Mouse (Mus musculus) forebrain, embryonic 13.5 days (tissue): Measurements from ENCODE around the gene Eed. TPM values are rescaled to one million over a fixed set of nuclear protein-coding genes. Genes with fewer than 3 reads are reported as not detected.
"Not testable (repeated sequence)": the region's sequence is repeated elsewhere in the genome, so short reads cannot be mapped to it uniquely, and the experiment has no call there.

Experiments used
- ATAC-seq: fragments of 200-750 bp; cut with Nextera tagmentation; 2 replicates; pipeline ENCODE4 v1.8.0; 2017
- H3K27ac ChIP-seq: fragments of 300-500 bp; sonication (generic); 2 replicates; pipeline ENCODE4 v1.5.1; 2015; ENCODE audit warnings: inconsistent platforms, mild to moderate bottlenecking, moderate library complexity
- H3K27me3 ChIP-seq: fragments of 300-500 bp; sonication (generic); 2 replicates; pipeline ENCODE4 v1.6.1; 2015; ENCODE audit warnings: mild to moderate bottlenecking, inconsistent platforms
- H3K36me3 ChIP-seq: fragments of 300-500 bp; sonication (generic); 2 replicates; pipeline ENCODE4 v1.6.1; 2015; ENCODE audit warnings: mild to moderate bottlenecking, inconsistent platforms; ENCODE audit not compliant: poor library complexity, severe bottlenecking
- H3K4me1 ChIP-seq: fragments of 300-500 bp; sonication (generic); 2 replicates; pipeline ENCODE4 v1.6.1; 2015; ENCODE audit warnings: inconsistent platforms
- H3K4me2 ChIP-seq: fragments of 300-500 bp; sonication (generic); 2 replicates; pipeline ENCODE4 v1.6.1; 2015; ENCODE audit warnings: inconsistent platforms, mild to moderate bottlenecking, moderate library complexity
- H3K4me3 ChIP-seq: fragments of 300-500 bp; sonication (generic); 2 replicates; pipeline ENCODE4 v1.5.1; 2015; ENCODE audit warnings: mild to moderate bottlenecking, inconsistent platforms
- H3K9ac ChIP-seq: fragments of 300-500 bp; sonication (generic); 2 replicates; pipeline ENCODE4 v1.6.1; 2015; ENCODE audit warnings: mild to moderate bottlenecking, inconsistent platforms
- H3K9me3 ChIP-seq: fragments of 300-500 bp; sonication (generic); replicated peaks from 2 replicates; pipeline ENCODE4 v1.6.1; 2016; ENCODE audit warnings: inconsistent platforms
- WGBS: fragments of 180-500 bp; shearing (Covaris S2); methylation state at CpG from one replicate; pipeline ENCODE4 v1.1.7; 2015; 5-methylcytosine and 5-hydroxymethylcytosine counted together
- polyA plus RNA-seq: library from polyadenylated mRNA; unstranded; fragments of >200 nt; fragmentation: Nextera tagmentation; extraction: Ambion mirVana; gene quantifications from 2 replicates; pipeline ENCODE4 v1.2.1, GENCODE M21; 2015

Gene Eed
- polyA plus RNA-seq, 1 experiment from 2014 or later, result 61.0 TPM

GRCm38 (mm10) chr7:90006667-90007653 lies 26.2 kb upstream of the Eed start:
- WGBS, result 42% methylated on average over 8 of the region's 8 CpGs
- Histone ChIP-seq H3K4me3 (no peak overlapping the region), H3K9ac (no peak overlapping the region), H3K27ac (no peak overlapping the region), H3K27me3 (no peaks in the 10 kb centered on the region), H3K9me3 (no peaks in the 10 kb centered on the region), H3K36me3 (no peaks in the 10 kb centered on the region), H3K4me2 (no peak overlapping the region), H3K4me1 (no peaks in the 10 kb centered on the region)
- no peak for ATAC-seq

GRCm38 (mm10) chr7:90004781-90005180 lies 24.0 kb upstream of the Eed start:
- no peaks in the 10 kb centered on the region for H3K36me3 ChIP-seq
- no peak overlapping the region for H3K9ac ChIP-seq
- no peaks in the 10 kb centered on the region for H3K27me3 ChIP-seq
- no peak overlapping the region for H3K4me3 ChIP-seq
- 93% methylated on average over 3 of the region's 3 CpGs for WGBS
- no peaks in the 10 kb centered on the region for H3K9me3 ChIP-seq
- no peak overlapping the region for H3K27ac ChIP-seq
- H3K4me1 ChIP-seq, result no peaks in the 10 kb centered on the region
- ATAC-seq, result no peak
- no peak overlapping the region for H3K4me2 ChIP-seq

- Histone ChIP-seq H3K27me3 (no peaks in the 10 kb centered on the region), H3K9ac (no peak overlapping the region), H3K9me3 (no peaks in the 10 kb centered on the region), H3K4me3 (no peak overlapping the region), H3K4me2 (no peak overlapping the region), H3K4me1 (no peaks in the 10 kb centered on the region), H3K36me3 (no peaks in the 10 kb centered on the region), H3K27ac (no peak overlapping the region)
- WGBS, result 82% methylated on average over 2 of the region's 2 CpGs
- no peak for ATAC-seq
These were observed 21.6 kb upstream of the Eed start for GRCm38 (mm10) chr7:90002375-90002774.

GRCm38 (mm10) chr7:89999491-89999890 lies 18.7 kb upstream of the Eed start:
- no peaks in the 10 kb centered on the region for H3K36me3 ChIP-seq
- H3K27ac ChIP-seq, result no peak overlapping the region
- no peaks in the 10 kb centered on the region for H3K9me3 ChIP-seq
- H3K4me2 ChIP-seq, result no peak overlapping the region
- no peaks in the 10 kb centered on the region for H3K27me3 ChIP-seq
- no peak overlapping the region for H3K4me3 ChIP-seq
- no peaks in the 10 kb centered on the region for H3K4me1 ChIP-seq
- 96% methylated on average over 5 of the region's 5 CpGs for WGBS
- no peak overlapping the region for H3K9ac ChIP-seq
- no peak for ATAC-seq

GRCm38 (mm10) chr7:89998624-89999006 lies 17.8 kb upstream of the Eed start:
- ATAC-seq, result peak; percentile 73
- no peaks in the 10 kb centered on the region for H3K9me3 ChIP-seq
- 0 out of 2 replicates have a peak overlapping the region, but pooled peaks have one; percentile 5 for H3K9ac ChIP-seq
- no peak overlapping the region for H3K4me3 ChIP-seq
- H3K4me1 ChIP-seq, result no peaks in the 10 kb centered on the region
- H3K27me3 ChIP-seq, result no peaks in the 10 kb centered on the region
- no peaks in the 10 kb centered on the region for H3K36me3 ChIP-seq
- no peak overlapping the region for H3K4me2 ChIP-seq
- 64% methylated on average over 2 of the region's 2 CpGs for WGBS
- H3K27ac ChIP-seq, result no peak overlapping the region

GRCm38 (mm10) chr7:89998006-89998623 lies 17.3 kb upstream of the Eed start:
- Histone ChIP-seq H3K4me1 (no peaks in the 10 kb centered on the region), H3K4me2 (peak overlapping the region; percentile 38), H3K9me3 (no peaks in the 10 kb centered on the region), H3K4me3 (no peak overlapping the region), H3K36me3 (no peaks in the 10 kb centered on the region), H3K27me3 (no peaks in the 10 kb centered on the region), H3K27ac (no peak overlapping the region), H3K9ac (0 out of 2 replicates have a peak overlapping the region, but pooled peaks have one; percentile 5)
- WGBS, result 2% methylated on average over 10 of the region's 10 CpGs
- peak; percentile 86 for ATAC-seq

- not testable (repeated sequence) for H3K27ac ChIP-seq, H3K9me3 ChIP-seq, H3K36me3 ChIP-seq, H3K27me3 ChIP-seq, H3K4me1 ChIP-seq, H3K4me2 ChIP-seq, H3K9ac ChIP-seq, H3K4me3 ChIP-seq
- 24% methylated on average over 5 of the region's 5 CpGs for WGBS
- ATAC-seq, result peak; percentile 36; the same call in 1 of the 2 replicates
These were observed 16.7 kb upstream of the Eed start for GRCm38 (mm10) chr7:89997526-89997925.

GRCm38 (mm10) chr7:89993091-89993490 lies 12.3 kb upstream of the Eed start:
- Histone ChIP-seq H3K9ac (no peak overlapping the region), H3K36me3 (no peaks in the 10 kb centered on the region), H3K4me2 (no peak overlapping the region), H3K4me3 (no peak overlapping the region), H3K27me3 (no peaks in the 10 kb centered on the region), H3K9me3 (no peaks in the 10 kb centered on the region), H3K4me1 (no peaks in the 10 kb centered on the region), H3K27ac (no peak overlapping the region)
- no peak for ATAC-seq
- WGBS, result 82% methylated on average over 1 of the region's 1 CpGs

GRCm38 (mm10) chr7:89984421-89984820 lies 3.6 kb upstream of the Eed start:
- Histone ChIP-seq H3K4me3 (no peak overlapping the region), H3K4me2 (no peak overlapping the region), H3K36me3 (no peaks in the 10 kb centered on the region), H3K27ac (no peak overlapping the region), H3K27me3 (no peaks in the 10 kb centered on the region), H3K9me3 (no peaks in the 10 kb centered on the region), H3K9ac (no peak overlapping the region), H3K4me1 (peaks cover 7% of the 10 kb centered on the region)
- no peak for ATAC-seq

GRCm38 (mm10) chr7:89983441-89983840 lies 2.7 kb upstream of the Eed start:
- no peak for ATAC-seq
- 79% methylated on average over 2 of the region's 2 CpGs for WGBS
- Histone ChIP-seq H3K27ac (no peak overlapping the region), H3K4me3 (no peak overlapping the region), H3K9me3 (no peaks in the 10 kb centered on the region), H3K27me3 (no peaks in the 10 kb centered on the region), H3K4me2 (no peak overlapping the region), H3K36me3 (no peaks in the 10 kb centered on the region), H3K4me1 (peaks cover 15% of the 10 kb centered on the region), H3K9ac (no peak overlapping the region)

- Histone ChIP-seq H3K27ac (peak overlapping the region; percentile 100), H3K27me3 (no peaks in the 10 kb centered on the region), H3K4me3 (peak overlapping the region; percentile 88), H3K9ac (peak overlapping the region; percentile 89), H3K9me3 (no peaks in the 10 kb centered on the region), H3K4me1 (peaks cover 21% of the 10 kb centered on the region), H3K36me3 (peaks cover 5% of the 10 kb centered on the region; the same call in 1 of the 2 replicates), H3K4me2 (peak overlapping the region; percentile 79)
- 12% methylated on average over 10 of the region's 10 CpGs for WGBS
- ATAC-seq, result peak; percentile 29
These were observed 774 bp upstream of the Eed start for GRCm38 (mm10) chr7:89981557-89981956.

- H3K4me3 ChIP-seq, result peak overlapping the region; percentile 88
- H3K27me3 ChIP-seq, result no peaks in the 10 kb centered on the region
- no peak for ATAC-seq
- peak overlapping the region; percentile 100 for H3K27ac ChIP-seq
- H3K36me3 ChIP-seq, result peaks cover 16% of the 10 kb centered on the region
- WGBS, result 0% methylated on average over 31 of the region's 31 CpGs
- no peaks in the 10 kb centered on the region for H3K9me3 ChIP-seq
- H3K4me2 ChIP-seq, result peak overlapping the region; percentile 79
- peak overlapping the region; percentile 89 for H3K9ac ChIP-seq
- H3K4me1 ChIP-seq, result peaks cover 21% of the 10 kb centered on the region
These were observed 674 bp downstream of the Eed start for GRCm38 (mm10) chr7:89980133-89980484.
